Mouse (Mus musculus) urinary bladder, adult 2 months (tissue): ENCODE measurements around the gene Hoxb2. TPM values are rescaled to one million over a fixed set of nuclear protein-coding genes. Genes with fewer than 3 reads are reported as not detected.

ENCODE experiments used
- DNase-seq: peaks from one replicate; pipeline ENCODE4 v3.0.0; 2022; ENCODE audit warnings: low spot score
- polyA plus RNA-seq: library from polyadenylated mRNA; depleted of rRNA; stranded (reverse); fragments of >200 nt; gene quantifications from 2 replicates; pipeline ENCODE4 v1.2.3, GENCODE M21; 2012

The Hoxb2 gene
- polyA plus RNA-seq, 1 experiment = 18.1 TPM

DNA sequence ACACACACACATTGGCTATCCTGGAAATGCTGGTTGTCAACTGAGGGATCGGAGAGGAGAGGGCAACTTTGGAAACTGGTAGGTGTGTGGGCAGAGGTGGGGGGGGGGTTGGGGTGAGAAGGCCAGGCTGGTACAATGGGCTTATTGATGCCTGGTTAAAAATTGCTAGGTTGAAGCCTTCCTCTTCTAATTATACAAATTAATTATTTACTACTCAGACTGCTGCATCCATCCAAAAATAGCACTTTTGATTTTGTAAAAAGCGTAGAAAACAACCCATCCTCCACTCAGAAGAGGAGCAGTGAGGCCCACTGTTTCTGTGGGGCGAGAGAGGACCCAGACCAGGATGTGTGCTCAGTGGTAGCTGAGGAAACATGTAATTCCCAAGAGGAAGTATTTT, 15.3 kb upstream of the Hoxb2 start:
- DNase-seq = no peak

DNA sequence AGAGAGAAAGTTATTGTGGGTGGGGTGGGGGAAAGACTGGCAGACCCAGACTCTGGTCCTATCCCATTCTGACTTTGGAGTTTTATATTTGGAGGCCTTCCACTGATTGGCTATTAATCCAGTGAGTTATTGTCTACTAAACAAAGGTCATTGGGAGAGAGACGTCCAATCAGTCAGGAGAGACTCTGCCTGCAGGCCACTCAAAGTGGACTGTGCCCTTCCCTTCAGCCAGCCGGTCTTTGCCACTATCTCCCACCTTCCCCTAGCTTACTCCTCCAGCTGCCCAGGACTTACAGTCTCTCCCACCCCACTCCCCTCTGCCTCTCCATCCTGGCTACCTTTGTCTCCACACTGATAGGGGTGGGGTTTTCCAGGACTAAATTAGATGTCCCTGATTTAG, 13.7 kb upstream of the Hoxb2 start:
- DNase-seq = no peak

GRCm38 (mm10) chr11:96337026-96337425, 13.3 kb upstream of the Hoxb2 start:
- DNase-seq = no peak

DNA sequence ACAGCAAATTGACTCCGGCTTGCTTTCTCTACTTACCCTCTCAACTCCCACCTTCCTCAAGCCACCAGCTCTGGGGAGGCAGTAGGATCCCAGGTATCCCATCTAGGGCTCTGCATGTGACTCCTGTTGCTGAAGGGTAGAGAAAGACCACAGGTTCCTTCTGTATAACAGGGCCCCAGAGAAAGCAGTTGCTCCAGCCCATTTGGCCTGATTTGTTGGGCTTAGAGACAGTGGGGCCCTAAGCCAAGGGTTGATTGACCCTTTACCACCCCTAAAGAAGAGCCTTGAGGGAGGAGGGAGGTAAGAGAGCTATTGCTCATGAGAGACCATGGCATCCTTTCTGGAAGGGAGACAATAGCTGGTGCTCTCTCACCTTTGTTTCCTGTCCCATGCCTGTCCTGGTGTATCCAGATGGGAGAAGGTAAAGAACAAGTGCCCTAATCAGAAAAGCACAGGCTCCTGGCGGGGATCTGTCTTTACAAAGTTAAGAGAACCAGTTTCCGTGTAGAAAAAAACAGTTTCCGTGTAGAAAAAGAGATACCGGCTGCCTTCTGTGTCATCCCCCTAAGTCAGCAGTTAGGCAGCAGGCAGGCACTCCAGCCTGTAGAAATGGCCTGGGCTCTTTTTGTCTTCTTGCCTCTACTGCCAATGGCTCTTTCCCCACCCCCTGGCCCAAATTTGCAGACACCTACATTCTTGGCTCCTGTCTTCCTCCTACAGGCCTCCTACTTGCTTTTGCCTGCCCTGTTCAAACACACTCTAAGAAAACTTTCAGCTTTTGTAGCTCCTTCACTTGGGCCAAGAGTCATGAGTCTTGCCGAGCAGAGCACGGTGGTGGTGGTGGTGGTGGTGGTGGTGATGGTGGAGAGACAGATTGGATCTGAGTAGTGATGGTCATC, 11.1 kb upstream of the Hoxb2 start:
- DNase-seq = no peak

GRCm38 (mm10) chr11:96340698-96341365, 9.5 kb upstream of the Hoxb2 start:
- no peak for DNase-seq

- DNase-seq = peak; percentile 52
Observed at GRCm38 (mm10) chr11:96341701-96342575, 8.4 kb upstream of the Hoxb2 start.

- no peak for DNase-seq
Observed at GRCm38 (mm10) chr11:96342576-96342930, 7.8 kb upstream of the Hoxb2 start.

DNA sequence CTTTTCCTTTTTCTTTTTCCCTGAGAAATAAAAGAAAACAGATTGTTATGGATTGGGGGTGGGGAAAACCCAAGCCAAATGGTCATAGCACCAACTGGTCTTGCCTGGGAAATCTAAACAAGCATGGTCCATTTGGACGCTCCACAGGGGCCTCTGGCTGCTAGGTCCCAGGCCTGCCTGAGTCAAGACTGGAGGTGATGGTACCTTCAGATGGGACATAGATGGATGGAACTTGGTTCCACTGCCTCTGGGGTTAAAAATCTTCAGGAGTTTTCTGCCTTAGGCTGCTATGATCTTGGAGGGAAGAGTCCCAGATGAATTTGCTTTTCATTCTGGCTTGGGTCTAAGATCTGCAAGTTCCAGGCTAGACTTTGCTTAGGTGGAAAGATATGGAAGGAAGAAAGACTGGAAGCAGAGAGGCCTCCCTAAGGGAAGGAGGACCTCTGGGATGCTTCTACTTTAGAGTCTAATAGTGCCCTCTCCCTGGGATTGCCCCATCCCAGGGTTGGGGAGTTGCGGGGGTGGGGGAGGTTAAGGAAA, 7.0 kb upstream of the Hoxb2 start:
- no peak for DNase-seq

DNA sequence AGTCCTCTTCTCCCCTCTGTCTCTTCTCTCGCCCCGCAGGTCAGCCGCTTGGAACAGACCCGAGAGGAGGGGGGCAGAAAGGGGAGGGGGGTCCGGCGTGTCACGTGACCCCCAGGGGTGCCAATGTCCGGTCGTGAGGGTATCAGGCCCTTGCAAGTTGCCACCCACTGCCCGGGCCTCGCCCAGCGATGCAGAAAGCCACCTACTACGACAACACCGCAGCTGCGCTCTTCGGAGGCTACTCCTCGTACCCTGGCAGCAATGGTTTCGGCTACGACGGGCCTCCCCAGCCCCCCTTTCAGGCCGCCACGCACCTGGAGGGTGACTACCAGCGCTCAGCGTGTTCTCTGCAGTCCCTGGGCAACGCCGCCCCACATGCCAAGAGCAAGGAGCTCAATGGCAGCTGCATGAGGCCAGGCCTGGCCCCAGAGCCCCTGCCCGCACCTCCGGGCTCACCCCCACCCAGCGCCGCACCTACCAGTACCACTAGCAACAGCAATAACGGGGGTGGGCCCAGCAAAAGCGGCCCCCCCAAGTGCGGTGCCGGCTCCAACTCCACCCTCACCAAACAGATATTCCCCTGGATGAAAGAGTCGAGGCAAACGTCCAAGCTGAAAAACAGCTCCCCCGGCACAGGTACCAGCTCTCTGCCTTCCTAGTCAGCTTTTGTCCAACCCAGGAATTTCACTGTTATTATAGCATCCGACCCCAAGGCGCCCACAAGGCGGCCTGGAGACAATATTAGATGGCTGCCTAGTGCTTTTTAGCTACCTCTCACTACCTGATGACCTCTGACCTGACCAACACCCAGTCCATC, 6.1 kb upstream of the Hoxb2 start:
- no peak for DNase-seq

GRCm38 (mm10) chr11:96344878-96345159, 5.5 kb upstream of the Hoxb2 start:
- no peak for DNase-seq

DNA sequence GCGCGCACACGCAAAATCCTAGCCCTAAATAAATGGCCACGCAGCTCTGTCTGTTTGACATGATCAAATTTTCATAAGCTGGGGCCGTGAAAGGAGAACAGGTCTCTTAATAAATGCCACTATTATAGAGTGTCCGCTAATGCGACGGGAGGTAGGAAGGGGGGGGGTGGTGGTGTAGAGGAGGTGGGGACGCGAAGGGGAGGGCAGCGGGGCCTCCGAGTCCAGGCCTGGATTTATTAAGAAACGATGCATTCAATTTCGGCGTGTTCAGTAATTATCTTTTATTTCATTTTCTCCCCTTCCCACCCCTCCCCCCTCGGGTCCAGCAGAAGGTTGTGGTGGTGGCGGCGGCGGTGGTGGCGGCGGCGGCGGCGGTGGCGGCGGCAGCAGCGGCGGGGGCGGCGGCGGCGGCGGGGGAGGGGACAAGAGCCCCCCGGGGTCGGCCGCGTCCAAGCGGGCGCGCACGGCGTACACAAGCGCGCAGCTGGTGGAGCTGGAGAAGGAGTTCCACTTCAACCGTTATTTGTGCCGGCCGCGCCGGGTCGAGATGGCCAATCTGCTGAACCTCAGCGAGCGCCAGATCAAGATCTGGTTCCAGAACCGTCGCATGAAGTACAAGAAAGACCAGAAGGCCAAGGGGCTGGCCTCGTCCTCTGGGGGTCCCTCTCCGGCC, 5.0 kb upstream of the Hoxb2 start:
- DNase-seq = no peak

DNA sequence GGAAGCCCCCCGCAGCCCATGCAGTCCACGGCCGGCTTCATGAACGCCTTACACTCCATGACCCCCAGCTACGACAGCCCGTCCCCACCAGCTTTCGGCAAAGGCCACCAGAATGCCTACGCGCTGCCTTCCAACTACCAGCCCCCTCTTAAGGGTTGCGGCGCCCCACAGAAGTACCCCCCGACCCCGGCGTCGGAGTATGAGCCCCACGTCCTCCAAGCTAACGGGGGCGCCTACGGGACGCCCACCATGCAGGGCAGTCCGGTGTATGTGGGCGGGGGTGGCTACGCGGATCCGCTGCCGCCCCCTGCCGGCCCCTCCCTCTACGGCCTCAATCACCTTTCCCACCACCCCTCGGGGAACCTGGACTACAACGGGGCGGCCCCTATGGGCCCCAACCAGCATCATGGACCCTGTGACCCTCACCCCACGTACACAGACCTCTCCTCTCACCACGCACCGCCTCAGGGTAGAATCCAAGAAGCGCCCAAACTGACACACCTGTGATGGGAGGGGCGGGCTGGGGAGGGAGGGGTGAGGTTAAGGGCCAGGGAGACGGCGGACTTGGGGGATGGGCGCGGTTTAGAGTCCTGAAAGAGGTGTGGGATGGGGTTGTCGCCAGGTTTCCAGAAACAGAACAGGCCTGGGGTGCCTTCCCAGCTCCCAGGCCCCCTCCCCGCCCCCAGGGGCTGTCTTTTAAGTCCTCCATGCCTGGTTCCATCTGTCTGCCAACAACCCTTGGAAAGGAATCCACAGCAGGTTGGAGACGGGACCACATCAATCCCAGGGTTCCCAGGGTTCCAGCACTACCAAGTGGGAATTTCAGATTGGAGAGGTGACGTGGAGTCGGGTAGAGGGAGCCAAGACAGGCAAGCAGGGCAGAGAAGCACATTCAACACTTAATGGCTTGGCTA, 4.2 kb upstream of the Hoxb2 start:
- no peak for DNase-seq

- DNase-seq = no peak
Observed at GRCm38 (mm10) chr11:96346916-96347520, 3.3 kb upstream of the Hoxb2 start.

GRCm38 (mm10) chr11:96347717-96348116, 2.6 kb upstream of the Hoxb2 start:
- no peak for DNase-seq

GRCm38 (mm10) chr11:96348141-96348928, 2.0 kb upstream of the Hoxb2 start:
- DNase-seq = no peak

- no peak for DNase-seq
Observed at GRCm38 (mm10) chr11:96348988-96349387, 1.3 kb upstream of the Hoxb2 start.

DNA sequence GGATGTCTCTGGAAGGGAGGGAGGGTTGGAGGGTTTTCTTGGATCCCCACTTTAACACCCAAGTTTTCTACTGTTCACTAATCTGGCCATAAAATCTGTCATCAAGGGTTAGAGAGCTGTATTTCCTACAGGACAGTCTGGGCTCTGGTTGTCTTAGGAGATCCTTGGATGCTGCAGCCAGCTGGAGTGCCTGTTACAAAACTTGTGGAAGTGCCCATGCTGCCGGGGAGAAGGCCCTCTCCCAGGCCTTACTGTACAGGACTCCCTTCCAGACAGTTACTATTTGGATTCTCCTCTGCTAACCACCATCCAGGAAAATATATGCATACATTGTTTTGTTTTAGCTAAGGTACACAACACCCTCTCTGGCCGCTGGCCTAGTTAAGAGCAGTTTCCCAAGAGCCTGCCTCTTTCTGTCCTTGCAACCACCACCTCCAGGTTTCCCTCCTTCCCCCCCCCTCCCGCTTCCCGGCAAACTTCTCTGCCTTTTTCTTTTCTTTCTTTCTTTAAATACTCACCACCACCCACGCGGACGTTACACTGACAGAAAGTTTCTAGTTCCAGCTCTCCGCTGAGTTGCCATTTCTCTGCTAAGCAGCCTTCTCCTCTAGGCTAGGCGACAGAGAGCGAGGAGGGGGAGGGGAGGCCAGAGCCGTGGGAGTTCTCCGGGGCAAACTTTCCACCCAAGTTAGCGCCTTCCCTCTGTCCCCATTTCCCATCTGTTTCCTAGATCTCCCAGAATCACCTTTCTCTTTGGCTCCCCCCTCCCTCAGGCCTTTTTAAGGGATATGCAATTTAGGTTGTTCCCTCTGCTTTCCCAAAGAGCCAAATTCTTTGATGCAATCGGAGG, 609 bp upstream of the Hoxb2 start:
- no peak for DNase-seq

- DNase-seq = no peak
Observed at GRCm38 (mm10) chr11:96350791-96351190, 466 bp downstream of the Hoxb2 start.
